Mouse (Mus musculus): ENCODE data around the gene Naalad2.
"Not testable (repeated sequence)": the region's sequence is repeated elsewhere in the genome, so short reads cannot be mapped to it uniquely, and the experiment has no call there.

DNA sequence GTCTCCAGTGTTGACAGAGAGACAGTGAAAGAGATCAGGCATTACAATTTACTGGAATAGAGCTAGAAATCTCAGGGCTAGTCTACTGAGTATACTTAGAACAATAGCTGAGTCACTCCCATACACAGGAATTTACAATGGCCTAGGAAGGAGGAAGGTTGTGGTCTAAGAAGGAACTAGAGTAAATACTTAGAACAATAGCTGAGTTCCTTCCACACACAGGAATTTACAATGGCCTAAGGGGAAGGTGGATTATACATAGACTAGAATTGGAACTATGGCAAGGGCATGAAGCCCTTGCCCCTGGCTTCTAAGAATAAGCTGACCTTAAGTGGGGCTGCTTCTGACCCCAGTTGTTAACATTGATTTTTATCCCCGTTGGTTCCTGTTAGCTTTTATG, 29.8 kb downstream of the Naalad2 start:
- TF ChIP-seq POLR2A (IDR thresholded peaks at IDR 0.05; ENCODE audit: control insufficient read depth, low read depth, low read length); CTCF (IDR thresholded peaks at IDR 0.05; ENCODE audit: control insufficient read depth, insufficient read depth, insufficient replicate concordance, low read depth, low read length): not testable (repeated sequence)

Data from testis, adult 2 months (tissue).